Mouse (Mus musculus): Measurements from ENCODE around the gene Tes3-ps. TPM values are rescaled to one million over a fixed set of nuclear protein-coding genes. Genes with fewer than 3 reads are reported as not detected.

Tes3-ps gene
- total RNA-seq, 2 experiments from 2014 or later, result 1.0 to 1.1 TPM

DNA sequence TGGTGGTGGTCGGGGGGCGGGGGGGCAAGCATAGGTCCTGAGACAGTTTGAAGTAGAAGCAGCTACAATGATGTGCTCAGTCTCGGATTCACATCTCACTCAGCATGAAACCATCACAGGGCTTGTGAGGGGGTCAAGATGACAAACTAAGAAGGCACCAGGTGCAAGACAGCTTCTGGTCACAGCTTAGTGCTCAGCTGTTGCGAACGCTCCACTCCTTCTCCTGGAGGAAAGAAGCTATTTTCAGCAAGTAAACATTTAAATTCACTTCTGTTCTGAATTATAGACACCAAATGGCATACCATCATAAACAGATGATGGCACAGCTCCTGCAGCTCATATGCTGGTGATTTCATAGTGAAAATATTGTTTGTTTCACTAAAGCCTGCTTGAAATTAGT is 7.7 kb upstream of the Tes3-ps start:
- DNase-seq (ENCODE audit: low spot score in 2 of 2), result no peak

DNA sequence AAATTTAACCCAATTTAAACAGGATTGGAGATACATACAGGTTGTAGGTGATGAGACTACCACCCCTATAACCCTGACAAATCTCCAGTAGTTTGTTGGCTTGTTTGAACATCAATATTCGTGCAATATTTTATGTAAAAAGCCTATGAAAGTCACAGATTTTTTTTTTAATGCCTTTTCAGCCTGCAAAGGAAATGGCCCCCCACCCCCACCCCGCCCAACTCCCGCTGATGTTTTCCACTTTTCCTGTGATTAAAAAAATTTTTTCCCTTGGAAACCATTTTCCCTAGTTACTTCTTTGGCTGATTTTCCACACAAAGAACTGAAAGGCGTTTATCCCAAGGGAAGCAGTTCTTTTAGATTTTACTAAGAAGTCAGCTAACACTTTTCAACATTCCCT is 11.4 kb downstream of the Tes3-ps start, which contains the start of gene Ecm2:
Ecm2 (plus strand) TSS at position 301 of the 400 bp plus-strand sequence.
- no peak for DNase-seq (ENCODE audit: low spot score in 2 of 2)

DNA sequence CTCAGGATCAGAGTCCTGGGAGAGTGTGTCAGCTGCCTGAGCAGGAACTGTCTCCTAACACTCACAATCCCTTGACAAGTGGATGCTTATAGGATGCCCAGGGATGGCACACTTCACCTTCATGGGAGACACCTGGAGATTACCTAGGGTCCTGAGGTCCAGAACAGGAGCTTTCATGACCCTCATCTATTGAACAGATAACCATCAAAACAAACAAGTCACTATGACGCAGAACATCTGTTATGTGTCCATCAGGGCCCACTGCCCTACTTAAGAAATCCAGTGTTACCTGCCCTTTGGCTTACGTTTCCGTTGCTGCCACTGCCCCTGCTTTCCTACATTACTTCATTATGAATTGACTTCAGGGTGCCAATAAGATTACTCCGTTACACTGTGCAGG is 12.7 kb downstream of the Tes3-ps start:
- DNase-seq (ENCODE audit: low spot score in 2 of 2), result no peak

DNA sequence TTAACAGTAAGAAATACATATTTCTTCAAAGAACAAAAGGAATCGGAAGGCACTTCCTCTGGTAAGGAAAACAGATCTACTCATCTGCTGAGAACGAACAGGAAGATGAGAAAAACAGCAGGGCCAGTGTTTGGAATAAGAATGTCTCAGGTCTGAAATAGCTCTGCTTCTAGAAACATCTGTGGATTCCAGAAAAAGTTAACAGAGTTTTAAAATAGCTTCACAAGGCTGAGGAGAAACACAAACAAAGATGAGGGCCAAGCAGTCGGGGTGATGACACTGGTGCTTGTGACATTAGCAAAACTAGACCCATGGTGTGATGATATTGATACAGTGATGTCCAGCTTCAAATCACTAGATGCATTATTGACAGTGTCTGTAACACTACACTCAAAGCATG is 14.1 kb downstream of the Tes3-ps start:
- no peak for DNase-seq (ENCODE audit: low spot score in 2 of 2)

DNA sequence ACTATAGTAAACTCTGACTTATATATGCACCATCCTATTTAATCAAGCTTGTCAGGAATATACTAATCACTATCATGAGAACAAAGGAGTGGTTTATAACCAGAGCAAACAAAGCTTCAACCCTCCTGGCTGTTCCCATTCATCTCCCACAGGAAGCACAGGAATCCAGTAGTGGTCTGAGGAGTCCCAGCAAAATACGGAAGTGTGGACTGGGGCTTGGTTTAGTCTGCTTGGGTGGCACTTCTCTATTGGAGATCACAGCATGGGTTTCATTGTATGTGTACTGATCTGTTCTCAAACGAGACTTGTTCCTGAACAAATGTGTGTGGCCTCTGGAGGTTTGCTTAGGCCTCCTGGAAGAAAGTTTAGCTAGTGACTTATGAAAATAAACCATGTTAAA is 25.6 kb downstream of the Tes3-ps start:
- DNase-seq (ENCODE audit: low spot score in 2 of 2), result no peak

DNA sequence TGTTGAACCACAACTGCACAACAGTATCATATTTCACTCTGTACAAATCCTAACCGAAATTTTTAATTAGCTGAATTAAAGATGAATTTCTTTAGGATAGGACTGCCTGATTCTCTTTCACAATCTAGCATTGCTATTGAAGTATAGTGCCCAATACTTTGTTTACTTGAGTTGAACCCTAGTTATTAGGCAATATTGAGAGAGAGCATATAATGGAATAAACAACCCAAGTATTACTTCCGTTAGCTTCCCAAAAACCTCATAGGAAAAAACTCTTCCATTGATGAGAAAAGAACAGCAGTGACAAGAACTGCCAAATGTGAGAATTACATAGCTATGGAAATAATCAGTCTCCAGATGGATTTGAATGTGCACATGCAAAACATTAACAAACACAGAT is 33.1 kb downstream of the Tes3-ps start:
- DNase-seq (ENCODE audit: low spot score in 2 of 2), result no peak

DNA sequence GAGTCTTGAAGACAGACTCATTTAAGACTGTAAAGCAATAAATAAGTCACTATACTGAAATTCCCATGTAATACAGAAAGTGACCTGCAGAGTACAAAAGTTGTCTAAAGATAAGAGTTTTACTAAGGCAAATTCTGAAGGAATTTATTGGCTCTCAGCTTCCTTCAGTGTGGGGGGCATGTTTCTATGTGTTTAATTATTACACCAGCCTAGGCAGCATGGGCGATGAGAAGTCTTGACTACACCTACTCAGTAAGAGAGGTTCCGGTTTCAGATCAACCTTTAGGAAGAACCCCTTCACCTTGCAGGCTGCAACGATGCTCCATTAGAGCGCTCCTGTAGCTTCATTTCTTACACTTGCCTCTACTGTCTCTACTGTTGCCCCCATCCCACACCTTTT is 37.5 kb downstream of the Tes3-ps start:
- no peak for DNase-seq (ENCODE audit: low spot score in 2 of 2)

DNA sequence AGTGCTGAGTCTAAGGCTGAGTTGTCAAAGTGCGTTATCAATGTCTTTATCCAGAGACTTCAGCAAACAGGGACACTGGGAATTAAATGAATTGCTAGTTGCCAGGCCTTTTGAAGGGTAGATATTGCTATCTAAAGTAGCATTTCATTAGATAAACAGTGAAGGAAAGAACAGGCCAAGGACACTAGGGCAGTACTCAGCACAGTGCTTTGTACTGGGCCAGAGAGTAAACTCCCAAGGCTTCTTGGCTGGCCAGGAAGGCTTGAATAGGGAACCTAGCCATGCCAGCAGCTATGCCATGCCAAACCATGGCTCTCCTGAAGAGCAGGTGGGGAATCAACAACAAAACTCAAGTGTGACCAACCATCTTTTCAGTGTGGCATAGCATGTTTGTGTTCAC is 43.8 kb downstream of the Tes3-ps start:
- DNase-seq (ENCODE audit: low spot score in 2 of 2), result no peak

DNA sequence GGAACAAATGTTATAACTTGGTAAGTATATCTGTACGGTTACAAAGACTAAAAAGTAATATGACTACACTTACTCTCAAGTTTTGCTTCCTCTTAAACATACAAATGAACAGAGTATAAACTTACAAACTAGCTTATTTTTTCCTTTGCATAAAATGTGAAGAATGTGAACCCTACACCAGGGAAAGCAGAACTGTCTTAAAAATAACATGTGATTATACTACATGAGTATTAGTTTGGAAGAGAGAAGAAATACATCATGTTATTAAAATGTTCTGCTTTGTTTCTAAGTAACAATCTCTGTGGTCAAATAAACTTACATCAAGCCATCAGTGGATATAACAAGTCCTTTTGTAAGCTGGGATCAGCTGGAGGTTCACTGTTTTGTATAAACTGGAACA is 45.6 kb downstream of the Tes3-ps start:
- DNase-seq (ENCODE audit: low spot score in 2 of 2), result no peak

DNA sequence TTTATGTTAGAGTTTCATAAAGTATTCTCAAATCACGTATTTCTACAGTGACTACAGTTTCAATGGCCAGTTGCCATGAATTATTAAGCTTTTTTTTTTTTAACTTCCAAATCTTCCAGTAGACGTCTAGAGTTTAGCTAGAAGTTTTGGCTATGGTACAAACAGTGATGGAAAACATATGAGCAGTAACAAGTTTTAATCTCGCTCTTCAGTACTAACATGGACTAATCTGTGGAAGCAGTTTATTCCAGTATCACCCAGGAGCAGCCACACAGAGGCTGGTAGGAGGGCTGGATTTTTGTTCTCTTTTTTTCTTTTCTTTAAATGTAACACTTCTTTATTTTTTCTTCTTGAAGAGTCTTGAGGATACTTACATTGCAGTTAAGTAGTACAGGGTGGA is 51.2 kb downstream of the Tes3-ps start, which contains the start of gene Aspn:
Aspn (plus strand) TSS at position 165 of the 400 bp plus-strand sequence.
- DNase-seq (ENCODE audit: low spot score in 2 of 2), result no peak

DNA sequence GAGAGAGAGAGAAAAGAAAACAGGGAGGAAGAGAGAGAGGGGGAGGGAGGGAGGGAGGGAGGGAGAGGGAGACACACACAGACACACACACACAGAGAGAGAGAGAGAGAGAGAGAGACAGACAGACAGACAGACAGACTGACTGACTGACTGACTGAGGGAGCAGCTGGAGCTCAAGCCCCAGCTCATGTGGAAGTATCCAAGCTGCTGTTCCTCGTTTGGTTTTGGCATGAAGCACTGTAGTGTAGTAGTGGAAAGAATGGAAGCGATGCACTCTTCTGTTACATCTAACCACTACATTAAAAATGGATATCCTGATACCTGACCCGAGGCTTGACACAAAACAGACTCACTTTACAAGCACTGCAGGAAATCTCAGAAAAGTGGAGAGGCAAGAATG is 52.5 kb downstream of the Tes3-ps start:
- DNase-seq (ENCODE audit: low spot score in 2 of 2), result no peak

Other genes starting within 250 kb of the Tes3-ps start
- 1 to 10 TPM; 1.5 to 9.9 TPM for gene Susd3, start 244.6 kb upstream of the Tes3-ps start, total RNA-seq (2021)
- 1 to 10 TPM; 3.5 to 6.3 TPM for gene Fgd3, start 173.0 kb upstream of the Tes3-ps start, total RNA-seq (2021)
- gene Bicd2, start 151.7 kb upstream of the Tes3-ps start, total RNA-seq (2021), result 10 to 100 TPM; 45.7 to 51.4 TPM
- 10 to 100 TPM; 35.9 to 44.8 TPM for gene Ippk, start 72.1 kb upstream of the Tes3-ps start, total RNA-seq (2021)
- 1 to 10 TPM; 6.2 to 8.9 TPM for gene Ecm2, start 11.5 kb downstream of the Tes3-ps start, total RNA-seq (2021)
- gene Aspn, start 51.1 kb downstream of the Tes3-ps start, total RNA-seq (2021), result 1 to 10 TPM; 2.8 to 7.6 TPM
- 1 to 10 TPM; 5.6 to 6.3 TPM for gene Omd, start 89.1 kb downstream of the Tes3-ps start, total RNA-seq (2021)
- 10 to 100 TPM; 48.1 to 62.8 TPM for gene Ogn, start 114.7 kb downstream of the Tes3-ps start, total RNA-seq (2021)
- gene Cenpp, start 159.5 kb downstream of the Tes3-ps start, total RNA-seq (2021), result 1 to 10 TPM in 1 of 2 experiments, under 1 TPM in 1; 0.38 to 1.2 TPM
- gene Nol8, start 159.8 kb downstream of the Tes3-ps start, total RNA-seq (2021), result 10 to 100 TPM; 22.0 to 24.7 TPM
- gene Iars, start 188.8 kb downstream of the Tes3-ps start, total RNA-seq (2021), result 10 to 100 TPM; 66.3 to 80.6 TPM